Mouse (Mus musculus) midbrain, embryonic 15.5 days (tissue): ENCODE data around the gene 4930451I11Rik. TPM values are rescaled to one million over a fixed set of nuclear protein-coding genes. Genes with fewer than 3 reads are reported as not detected.

ENCODE experiments used
- ATAC-seq: fragments of 200-750 bp; cut with Nextera tagmentation; replicated peaks from 2 replicates; pipeline ENCODE4 v1.8.0; 2017; ENCODE audit warnings: moderate TSS enrichment
- H3K27ac ChIP-seq: fragments of 300-500 bp; sonication (generic); 2 replicates; pipeline ENCODE4 v1.5.1; 2015; ENCODE audit warnings: mild to moderate bottlenecking, inconsistent platforms
- H3K27me3 ChIP-seq: fragments of 300-500 bp; sonication (generic); replicated peaks from 2 replicates; pipeline ENCODE4 v1.6.1; 2015; ENCODE audit warnings: inconsistent platforms
- H3K36me3 ChIP-seq: fragments of 300-500 bp; sonication (generic); replicated peaks from 2 replicates; pipeline ENCODE4 v1.6.1; 2015; ENCODE audit warnings: inconsistent platforms
- H3K4me1 ChIP-seq: fragments of 300-500 bp; sonication (generic); 2 replicates; pipeline ENCODE4 v1.6.1; 2015; ENCODE audit warnings: inconsistent platforms
- H3K4me2 ChIP-seq: fragments of 300-500 bp; sonication (generic); 2 replicates; pipeline ENCODE4 v1.6.1; 2015; ENCODE audit warnings: inconsistent platforms, mild to moderate bottlenecking, moderate library complexity
- H3K4me3 ChIP-seq: fragments of 300-500 bp; sonication (generic); 2 replicates; pipeline ENCODE4 v1.5.1; 2015; ENCODE audit warnings: mild to moderate bottlenecking, inconsistent platforms
- H3K9ac ChIP-seq: fragments of 300-500 bp; sonication (generic); 2 replicates; pipeline ENCODE4 v1.6.1; 2015; ENCODE audit warnings: mild to moderate bottlenecking, inconsistent platforms
- H3K9me3 ChIP-seq: fragments of 300-500 bp; sonication (generic); 2 replicates; pipeline ENCODE4 v1.6.1; 2016; ENCODE audit warnings: inconsistent platforms
- WGBS: fragments of 180-500 bp; shearing (Covaris S2); methylation state at CpG from one replicate; pipeline ENCODE4 v1.1.7; 2015; ENCODE audit warnings: mixed read lengths; 5-methylcytosine and 5-hydroxymethylcytosine counted together
- polyA plus RNA-seq: library from polyadenylated mRNA; unstranded; fragments of >200 nt; fragmentation: Nextera tagmentation; extraction: Ambion mirVana; gene quantifications from 2 replicates; pipeline ENCODE4 v1.2.1, GENCODE M21; 2015

4930451I11Rik gene
- polyA plus RNA-seq, 1 experiment from 2014 or later: not detected

DNA sequence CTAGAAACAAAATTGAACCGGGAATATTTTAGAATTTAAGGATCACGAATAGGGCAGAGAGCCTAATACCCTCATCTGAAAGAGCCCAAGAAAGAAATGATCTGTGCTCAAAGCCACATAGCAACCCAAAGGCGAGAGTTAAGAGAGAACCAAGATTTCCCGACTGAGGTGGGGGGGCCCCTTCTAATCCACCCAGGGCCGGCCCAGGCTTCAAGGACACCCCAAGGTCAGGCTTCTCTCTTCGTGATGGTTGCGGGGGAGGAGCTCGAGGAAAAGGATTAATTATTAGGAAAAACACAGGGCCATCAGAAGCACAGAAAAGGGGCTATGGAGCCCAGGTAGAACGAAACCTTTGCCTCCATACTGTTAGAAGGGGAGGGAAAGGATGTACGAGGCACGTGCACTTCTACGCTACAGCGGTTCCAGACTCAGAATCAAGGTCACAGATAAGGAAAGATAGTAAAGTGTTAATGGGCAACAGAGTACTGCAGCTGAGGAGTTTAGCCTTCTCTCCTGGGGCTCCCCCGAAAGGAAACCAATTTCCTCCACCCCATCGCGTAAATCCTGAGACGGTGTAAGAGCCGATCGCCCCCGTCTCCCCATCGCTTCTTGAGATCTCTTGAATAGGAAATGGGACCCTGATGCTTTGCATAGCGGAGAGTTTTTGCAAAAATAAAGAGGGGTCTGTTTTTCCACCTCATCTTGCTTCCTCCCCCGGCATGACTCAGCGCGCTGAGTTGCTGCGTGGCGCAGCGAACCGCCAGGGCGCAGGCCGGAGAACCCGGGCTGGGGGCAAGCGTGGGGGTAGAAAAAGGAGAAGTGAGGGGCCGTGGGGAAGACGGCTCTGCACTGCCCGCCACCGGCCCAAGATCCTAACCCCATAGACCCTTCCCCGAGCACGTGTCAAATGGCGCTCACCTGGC, 33.1 kb downstream of the 4930451I11Rik start:
- Histone ChIP-seq H3K4me1 (peaks cover 37% of the 10 kb centered on the region), H3K36me3 (peaks cover 13% of the 10 kb centered on the region), H3K9me3 (no peaks in the 10 kb centered on the region), H3K9ac (peak overlapping the region; percentile 70), H3K4me2 (peak overlapping the region; percentile 83), H3K27me3 (no peaks in the 10 kb centered on the region), H3K4me3 (peak overlapping the region; percentile 66), H3K27ac (peak overlapping the region; percentile 93)
- WGBS: under 1% methylated on average over 40 of the region's 40 CpGs
- no peak for ATAC-seq

DNA sequence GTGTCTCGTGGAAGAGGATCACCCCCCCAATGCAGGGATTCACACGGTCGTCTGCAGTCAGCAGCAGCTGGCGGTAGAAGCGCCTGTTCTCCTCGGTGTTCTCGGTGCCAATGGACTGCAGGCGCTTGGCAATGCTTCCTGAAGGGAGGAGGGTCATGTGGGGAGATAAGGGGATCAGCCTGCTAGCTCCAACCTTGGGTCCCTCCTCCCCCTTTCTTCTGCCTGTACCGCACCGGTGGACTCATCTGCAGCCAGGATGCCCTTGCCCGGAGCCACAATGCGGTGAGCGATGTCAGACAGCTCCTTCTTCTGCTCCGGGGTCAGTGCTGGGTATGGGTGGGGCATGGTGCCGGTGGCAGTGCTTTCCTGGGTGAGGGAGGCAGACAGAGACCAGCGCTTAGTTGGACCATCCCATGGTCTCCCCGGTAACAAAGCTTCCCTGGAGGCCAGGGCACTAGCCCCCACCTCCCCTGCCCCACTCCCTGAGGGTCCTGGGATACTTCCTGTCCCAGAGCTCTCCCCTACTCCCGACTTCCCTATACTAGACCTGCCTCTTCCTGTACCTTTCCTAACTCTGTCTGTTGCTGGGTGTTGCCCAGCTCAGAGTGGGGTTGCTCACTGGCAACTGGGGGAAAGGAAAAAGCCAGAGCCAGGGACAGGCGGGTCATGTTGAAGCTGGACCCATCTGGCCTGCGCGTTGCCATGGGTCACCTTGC, 33.9 kb downstream of the 4930451I11Rik start, which contains the start of gene Fam57b:
Gene Fam57b, plus strand, starts transcription at position 258 of the 716 bp plus-strand sequence.
- peak within 1 kb of the TSS; percentile 70 for H3K9ac ChIP-seq
- ATAC-seq: 0 out of 2 replicates have a peak, but pooled peaks have one; percentile 13
- H3K4me3 ChIP-seq: peak within 1 kb of the TSS; percentile 66
- H3K27ac ChIP-seq: peak within 1 kb of the TSS; percentile 93
- 20% methylated on average over 21 of the region's 21 CpGs for WGBS
- peaks cover 43% of the 10 kb centered on the region for H3K4me1 ChIP-seq
- peak within 1 kb of the TSS; percentile 83 for H3K4me2 ChIP-seq
- peaks cover 13% of the 10 kb centered on the region for H3K36me3 ChIP-seq
- no peaks in the 10 kb centered on the region for H3K9me3 ChIP-seq
- no peaks in the 10 kb centered on the region for H3K27me3 ChIP-seq

DNA sequence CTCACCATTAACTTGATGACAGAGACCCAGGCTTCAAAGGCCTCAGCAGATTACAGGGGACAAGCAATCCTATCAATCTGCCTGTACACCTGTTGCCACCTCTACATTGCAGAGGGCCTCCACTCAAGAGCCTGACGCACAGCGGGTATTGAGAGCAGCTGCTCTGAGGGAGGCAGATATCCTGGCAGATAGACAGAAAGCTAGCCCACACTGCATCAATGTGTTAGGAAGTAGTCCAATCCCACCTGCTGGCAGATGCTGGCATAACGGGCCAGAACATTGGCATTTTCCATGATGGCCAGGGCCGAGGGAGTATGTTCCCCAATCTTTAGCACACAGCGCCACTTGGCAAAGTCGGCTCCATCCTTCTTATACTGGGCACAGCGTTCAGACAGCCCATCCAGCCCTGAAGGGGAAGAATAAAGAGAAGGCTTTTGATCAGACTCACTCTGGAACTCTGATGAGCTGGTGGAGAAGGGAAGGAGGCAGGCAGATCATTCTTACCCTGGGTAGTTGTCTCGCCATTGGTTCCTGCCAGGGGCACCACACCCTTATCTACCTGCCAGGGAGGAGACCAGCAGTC, 35.0 kb downstream of the 4930451I11Rik start:
- Histone ChIP-seq H3K4me3 (no peak overlapping the region), H3K4me2 (no peak overlapping the region), H3K27ac (no peak overlapping the region), H3K36me3 (peaks cover 13% of the 10 kb centered on the region), H3K9me3 (no peaks in the 10 kb centered on the region), H3K27me3 (no peaks in the 10 kb centered on the region), H3K4me1 (peaks cover 47% of the 10 kb centered on the region), H3K9ac (0 out of 2 replicates have a peak overlapping the region, but pooled peaks have one; percentile 70)
- ATAC-seq: no peak
- 78% methylated on average over 8 of the region's 8 CpGs for WGBS

DNA sequence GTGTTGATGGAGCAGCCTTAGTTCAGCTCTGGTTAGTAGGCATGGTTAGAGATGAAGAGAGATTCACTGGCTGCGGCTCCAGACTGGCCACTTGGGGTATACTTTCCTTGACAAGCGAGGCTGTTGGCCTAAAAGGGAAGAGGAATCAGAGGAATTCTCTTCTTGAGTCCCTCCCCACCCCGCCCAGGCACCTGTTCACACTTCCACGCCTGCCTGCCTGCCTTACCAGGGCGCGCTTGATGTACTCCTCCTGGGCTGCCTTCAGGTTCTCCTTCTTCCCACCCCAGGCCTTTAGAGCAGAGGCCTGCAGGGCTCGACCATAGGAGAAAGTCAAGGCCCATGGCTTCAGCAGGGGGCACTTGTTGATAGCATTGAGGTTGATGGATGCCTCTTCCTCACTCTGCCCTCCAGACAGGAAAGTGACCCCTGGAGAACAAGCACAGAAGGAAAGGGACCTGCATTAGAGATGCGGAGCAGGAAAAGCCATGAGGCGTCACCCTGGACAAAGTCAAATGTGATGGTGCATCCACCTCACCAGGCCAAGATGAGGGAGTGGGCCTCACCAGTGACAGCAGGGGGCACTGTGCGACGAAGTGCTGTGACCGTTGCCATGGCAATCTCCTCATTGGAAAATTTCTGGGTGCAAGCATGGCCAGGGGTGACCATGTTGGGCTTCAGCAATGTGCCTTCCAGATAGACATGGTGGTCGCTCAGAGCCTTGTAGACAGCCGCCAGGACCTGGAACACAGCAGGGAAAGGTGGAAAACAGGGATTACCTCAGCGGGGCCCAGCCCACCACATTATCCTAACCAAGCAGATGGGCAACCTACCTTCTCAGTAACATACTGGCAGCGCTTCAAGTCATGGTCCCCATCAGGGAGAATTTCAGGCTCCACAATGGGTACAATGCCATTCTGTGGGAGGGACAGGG, 35.8 kb downstream of the 4930451I11Rik start:
- no peak overlapping the region for H3K9ac ChIP-seq
- no peaks in the 10 kb centered on the region for H3K9me3 ChIP-seq
- H3K27ac ChIP-seq: no peak overlapping the region
- H3K4me2 ChIP-seq: no peak overlapping the region
- H3K4me3 ChIP-seq: no peak overlapping the region
- peaks cover 54% of the 10 kb centered on the region for H3K4me1 ChIP-seq
- WGBS: 81% methylated on average over 16 of the region's 16 CpGs
- no peak for ATAC-seq
- no peaks in the 10 kb centered on the region for H3K27me3 ChIP-seq
- peaks cover 13% of the 10 kb centered on the region for H3K36me3 ChIP-seq

DNA sequence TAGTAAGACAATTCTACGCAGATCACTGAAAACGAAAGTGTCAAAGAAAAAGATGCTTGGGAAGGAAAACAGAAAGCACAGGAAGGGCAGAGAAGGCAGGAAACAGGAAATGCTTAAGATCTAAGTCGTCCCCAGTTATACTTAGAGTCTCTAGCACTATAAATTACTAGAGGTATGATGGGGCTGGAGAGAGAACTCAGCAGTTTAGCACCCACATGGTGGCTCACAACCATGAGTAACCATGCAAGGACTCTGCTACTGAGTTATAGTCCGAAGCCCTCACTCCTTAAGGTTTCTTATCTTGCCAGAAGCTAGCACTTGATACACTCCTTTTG, 37.2 kb downstream of the 4930451I11Rik start:
- Histone ChIP-seq H3K4me3 (no peak overlapping the region), H3K36me3 (peaks cover 21% of the 10 kb centered on the region), H3K4me2 (no peak overlapping the region), H3K9me3 (no peaks in the 10 kb centered on the region), H3K9ac (no peak overlapping the region), H3K4me1 (peaks cover 52% of the 10 kb centered on the region), H3K27ac (no peak overlapping the region), H3K27me3 (no peaks in the 10 kb centered on the region)
- ATAC-seq: no peak
- WGBS: 78% methylated on average over 4 of the region's 4 CpGs

DNA sequence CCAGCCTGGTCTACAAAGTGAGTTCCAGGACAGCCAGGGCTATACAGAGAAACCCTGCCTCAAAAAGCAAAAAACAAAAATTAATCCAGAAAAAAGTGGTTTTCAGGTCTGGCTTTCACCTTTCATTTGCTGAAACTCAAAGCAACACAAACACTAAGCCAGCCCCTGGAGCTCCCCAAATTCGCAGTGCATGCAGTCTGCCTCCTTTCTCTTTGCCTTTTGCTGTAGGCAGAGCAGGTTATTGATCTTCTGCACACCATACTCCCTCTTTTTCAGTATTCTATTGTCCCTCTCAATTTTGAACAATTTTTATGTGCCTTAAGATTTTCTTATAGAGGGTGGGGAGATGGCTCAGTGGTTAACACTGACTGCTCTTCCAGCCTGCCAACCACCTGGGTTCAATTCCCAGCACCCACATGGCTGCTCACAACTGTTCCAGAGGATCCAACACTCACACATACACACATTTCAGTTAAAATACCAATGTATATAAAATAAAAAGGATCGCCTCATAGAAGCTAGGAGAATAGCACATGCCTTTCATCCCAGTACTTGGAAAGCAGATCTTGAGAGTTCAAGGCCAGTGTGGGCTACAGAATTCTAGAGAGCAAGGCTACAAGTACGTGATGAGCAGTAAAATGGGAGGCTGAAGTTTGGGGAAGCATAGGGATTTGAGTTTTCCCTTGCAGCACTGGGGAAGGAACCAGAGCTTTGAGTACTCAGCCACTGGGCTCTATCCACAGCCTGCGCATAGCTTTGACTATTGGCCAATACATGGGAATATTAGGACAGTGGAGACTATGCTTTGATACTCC, 37.8 kb downstream of the 4930451I11Rik start:
- ATAC-seq: no peak
- peaks cover 24% of the 10 kb centered on the region for H3K36me3 ChIP-seq
- H3K27me3 ChIP-seq: no peaks in the 10 kb centered on the region
- no peak overlapping the region for H3K9ac ChIP-seq
- H3K4me1 ChIP-seq: peaks cover 52% of the 10 kb centered on the region
- H3K9me3 ChIP-seq: no peaks in the 10 kb centered on the region
- 74% methylated on average over 4 of the region's 4 CpGs for WGBS
- H3K4me3 ChIP-seq: no peak overlapping the region
- no peak overlapping the region for H3K27ac ChIP-seq
- no peak overlapping the region for H3K4me2 ChIP-seq

DNA sequence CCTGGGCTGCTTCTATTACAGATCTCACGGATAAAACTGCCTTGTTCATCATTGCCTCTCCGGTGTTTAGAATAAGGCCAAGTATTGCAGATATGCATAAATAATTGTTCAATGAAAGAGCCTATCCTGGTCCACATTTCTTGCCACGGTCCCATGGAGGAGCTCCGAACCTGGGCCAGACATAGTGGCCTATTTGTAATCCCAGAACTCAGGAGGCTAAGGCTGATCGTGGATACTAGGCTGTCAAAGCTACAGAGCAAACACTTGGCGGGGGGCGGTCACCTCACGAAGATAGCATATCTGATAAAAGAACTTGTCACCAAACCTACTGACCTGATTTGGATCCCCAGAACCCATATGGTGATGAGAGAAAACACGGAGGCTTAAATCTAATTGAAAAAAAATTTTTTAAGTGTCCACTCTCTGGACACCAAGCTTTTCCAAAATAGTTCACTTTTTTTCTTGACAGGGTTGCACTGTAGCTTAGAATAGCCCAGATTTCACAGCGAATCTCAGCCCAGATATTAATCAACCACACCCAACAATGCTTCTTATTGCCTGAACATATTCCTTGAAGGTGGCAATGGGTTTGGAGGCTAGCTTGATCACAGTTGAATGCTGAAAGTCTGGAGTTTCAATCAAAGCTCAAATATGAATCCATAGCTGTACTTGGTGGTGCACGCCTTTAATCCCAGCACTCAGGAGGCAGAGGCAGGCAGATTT, 38.6 kb downstream of the 4930451I11Rik start:
- ATAC-seq: peak; percentile 55
- Histone ChIP-seq H3K9me3 (no peaks in the 10 kb centered on the region), H3K9ac (peak overlapping the region; percentile 88), H3K4me2 (peak overlapping the region; percentile 90), H3K27ac (peak overlapping the region; percentile 95), H3K36me3 (peaks cover 32% of the 10 kb centered on the region), H3K27me3 (no peaks in the 10 kb centered on the region), H3K4me1 (peaks cover 47% of the 10 kb centered on the region), H3K4me3 (peak overlapping the region; percentile 84)
- WGBS: 27% methylated on average over 11 of the region's 11 CpGs

DNA sequence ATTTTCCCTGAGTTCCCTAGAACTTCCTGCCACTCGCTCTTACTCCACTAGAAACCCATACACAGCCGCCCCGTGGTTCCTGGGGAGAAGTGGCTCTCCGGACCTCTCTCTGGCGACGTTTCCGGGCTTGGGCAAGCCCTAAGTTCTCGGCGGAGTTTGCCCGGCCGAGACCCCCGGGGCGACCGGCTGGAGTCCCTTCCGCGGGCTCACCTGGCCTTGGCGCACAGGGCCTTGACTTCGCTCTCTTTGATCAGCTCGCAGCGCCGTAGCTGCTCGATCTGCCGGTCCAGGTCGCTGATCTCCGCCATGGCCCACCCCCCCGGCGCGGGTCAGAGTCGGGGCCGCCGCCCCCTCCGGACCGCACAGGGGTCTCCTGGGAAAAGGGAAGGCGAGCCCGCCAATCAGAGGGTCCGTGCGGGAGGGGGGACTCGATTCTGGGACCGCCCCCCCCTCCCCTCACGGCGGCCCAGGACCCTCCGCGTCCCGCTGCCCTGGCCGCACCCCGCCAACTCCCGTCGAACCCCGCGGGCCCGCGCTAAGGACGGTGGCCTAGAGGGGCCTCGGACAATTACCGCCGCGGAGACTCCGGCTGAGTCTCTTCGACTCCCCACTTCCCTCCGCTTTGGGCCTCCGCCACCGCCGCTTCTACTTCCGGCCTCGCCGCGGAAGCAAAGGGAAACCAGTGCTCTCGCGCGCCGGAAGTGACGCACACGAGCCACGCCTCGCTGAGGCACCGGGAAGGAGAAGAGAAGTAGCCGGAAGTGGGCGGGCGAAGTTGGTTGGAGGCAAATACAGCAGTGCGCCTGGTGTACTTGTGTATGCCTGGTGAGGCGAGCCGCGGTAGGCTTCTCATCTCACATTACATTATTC, 39.4 kb downstream of the 4930451I11Rik start, which contains the start of gene Ppp4c:
Gene Ppp4c, minus strand, starts transcription at position 646 of the 870 bp plus-strand sequence.
- peak within 1 kb of the TSS; percentile 95 for H3K27ac ChIP-seq
- H3K4me1 ChIP-seq: peaks cover 39% of the 10 kb centered on the region
- no peaks in the 10 kb centered on the region for H3K27me3 ChIP-seq
- peaks cover 40% of the 10 kb centered on the region for H3K36me3 ChIP-seq
- peak within 1 kb of the TSS; percentile 90 for H3K4me2 ChIP-seq
- ATAC-seq: peak; percentile 93
- H3K9ac ChIP-seq: peak within 1 kb of the TSS; percentile 88
- H3K9me3 ChIP-seq: no peaks in the 10 kb centered on the region
- WGBS: under 1% methylated on average over 79 of the region's 83 CpGs
- peak within 1 kb of the TSS; percentile 84 for H3K4me3 ChIP-seq

DNA sequence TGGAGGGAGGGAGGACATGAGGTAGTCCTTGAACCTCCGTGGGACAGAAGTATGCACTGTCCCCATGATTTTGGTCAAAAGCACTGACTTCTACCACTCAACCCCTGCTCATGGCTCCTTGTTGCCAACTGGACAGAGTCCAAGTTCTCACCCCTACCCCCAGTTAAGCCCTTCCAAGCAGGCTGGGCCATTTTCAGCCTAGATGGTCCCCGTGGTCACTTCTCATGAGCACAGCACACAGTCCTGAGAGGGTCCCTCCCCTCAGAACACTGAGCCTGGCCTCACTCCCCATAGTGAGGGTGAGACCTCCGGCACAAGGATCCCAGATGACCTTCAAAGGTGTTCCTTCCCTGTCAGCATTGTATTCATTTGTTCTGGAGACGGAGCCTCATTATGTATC, 42.3 kb downstream of the 4930451I11Rik start:
- WGBS: 91% methylated on average over 4 of the region's 4 CpGs
- no peak overlapping the region for H3K27ac ChIP-seq
- no peaks in the 10 kb centered on the region for H3K27me3 ChIP-seq
- peaks cover 26% of the 10 kb centered on the region for H3K4me1 ChIP-seq
- no peak overlapping the region for H3K9ac ChIP-seq
- H3K9me3 ChIP-seq: no peaks in the 10 kb centered on the region
- no peak for ATAC-seq
- no peak overlapping the region for H3K4me2 ChIP-seq
- no peak overlapping the region for H3K4me3 ChIP-seq
- peaks cover 52% of the 10 kb centered on the region for H3K36me3 ChIP-seq

DNA sequence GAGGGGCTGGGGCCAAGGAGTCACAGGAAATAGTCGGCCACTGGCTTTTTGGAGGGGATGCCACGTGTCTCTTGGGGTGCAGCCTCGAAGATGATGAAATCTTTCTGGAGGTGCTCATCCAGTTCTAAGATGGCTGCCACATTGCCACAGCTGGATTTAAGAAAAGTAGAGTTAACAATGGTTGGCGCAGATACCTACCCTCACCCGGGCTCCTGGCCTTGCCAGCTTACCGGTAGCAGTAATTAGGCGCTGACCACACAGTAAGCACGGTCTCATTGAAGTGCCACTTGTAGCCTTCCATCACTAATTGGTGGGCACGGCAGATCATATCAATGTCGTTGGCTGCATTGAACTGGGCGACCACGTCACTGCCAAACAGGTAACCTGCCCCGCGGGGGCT, 45.3 kb downstream of the 4930451I11Rik start:
- peaks cover 19% of the 10 kb centered on the region for H3K4me1 ChIP-seq
- H3K4me2 ChIP-seq: no peak overlapping the region
- H3K27me3 ChIP-seq: no peaks in the 10 kb centered on the region
- H3K36me3 ChIP-seq: peaks cover 52% of the 10 kb centered on the region
- no peak overlapping the region for H3K27ac ChIP-seq
- no peaks in the 10 kb centered on the region for H3K9me3 ChIP-seq
- ATAC-seq: no peak
- no peak overlapping the region for H3K4me3 ChIP-seq
- 94% methylated on average over 14 of the region's 14 CpGs for WGBS
- no peak overlapping the region for H3K9ac ChIP-seq
